Mouse (Mus musculus): ENCODE results near the gene Isx.

The Isx gene

GRCm38 (mm10) chr8:74897315-74897714, 24.3 kb downstream of the Isx start:
- no peak for DNase-seq (ENCODE audit: inconsistent age in 2 of 2, low spot score in 1 of 2)

DNA sequence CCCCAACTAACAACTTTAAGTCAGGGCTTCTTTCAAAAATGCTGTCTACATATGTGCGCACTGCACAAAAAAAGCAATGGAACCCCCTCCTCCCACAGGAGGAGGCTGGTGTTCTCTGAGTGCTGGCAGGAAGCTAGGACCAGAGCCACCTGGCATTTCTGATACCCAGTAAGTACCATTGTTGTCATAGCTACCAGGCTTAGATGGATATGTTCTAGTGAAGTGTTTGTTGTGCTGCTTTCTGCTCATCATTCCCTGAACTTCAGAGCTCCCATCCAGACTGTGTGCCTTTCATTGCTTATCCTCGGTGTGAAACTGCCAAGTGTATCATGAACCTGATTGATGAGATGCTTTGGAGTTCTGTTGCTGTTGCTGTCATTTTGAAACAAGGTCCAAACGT, 26.8 kb downstream of the Isx start:
- no peak for DNase-seq (ENCODE audit: inconsistent age in 2 of 2, low spot score in 1 of 2)

DNA sequence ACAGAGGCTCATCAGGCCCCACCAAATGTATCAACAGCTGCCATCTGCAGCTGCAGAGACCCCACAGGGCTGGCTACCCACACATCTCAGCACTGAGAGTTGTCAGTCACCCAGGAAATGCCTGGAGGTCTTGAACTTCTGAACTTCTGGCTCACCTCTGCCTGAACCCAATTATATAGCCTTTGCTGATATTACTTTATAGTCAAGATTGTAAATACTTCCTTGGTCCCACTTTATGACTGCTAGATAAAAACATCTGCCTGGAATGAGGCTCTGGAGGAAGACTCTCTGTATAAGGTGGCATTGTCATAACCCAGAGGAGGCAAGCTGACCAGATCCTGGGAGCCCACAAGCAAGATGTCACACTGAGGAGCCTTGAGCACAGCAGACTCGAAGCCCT, 28.8 kb downstream of the Isx start:
- DNase-seq (ENCODE audit: inconsistent age in 2 of 2, low spot score in 1 of 2): no peak

- no peak for DNase-seq (ENCODE audit: inconsistent age in 2 of 2, low spot score in 1 of 2)
These were observed 30.3 kb downstream of the Isx start for GRCm38 (mm10) chr8:74903054-74903842.

DNA sequence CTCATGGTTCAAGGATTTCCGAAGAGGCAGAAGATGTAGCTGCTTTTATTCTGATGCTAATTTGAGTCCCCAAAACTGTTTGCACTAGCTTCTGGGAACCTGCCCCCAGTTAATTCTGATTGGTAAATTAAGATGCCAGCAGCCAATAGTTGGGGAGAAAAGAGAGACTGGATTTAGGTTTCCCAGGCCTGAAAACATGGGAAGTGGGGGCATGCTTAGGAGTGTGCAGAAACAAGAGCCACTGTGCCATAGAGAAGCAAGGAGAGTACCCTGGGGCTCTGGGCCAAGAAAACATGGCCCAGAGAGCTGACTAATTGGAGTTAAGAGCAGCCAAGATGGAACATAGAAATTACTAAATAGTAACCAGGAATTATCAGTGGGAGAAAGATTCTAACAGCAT, 33.4 kb downstream of the Isx start:
- DNase-seq (ENCODE audit: inconsistent age in 2 of 2, low spot score in 1 of 2): no peak

- no peak for DNase-seq (ENCODE audit: inconsistent age in 2 of 2, low spot score in 1 of 2)
These were observed 37.7 kb downstream of the Isx start for GRCm38 (mm10) chr8:74910708-74911107.

DNA sequence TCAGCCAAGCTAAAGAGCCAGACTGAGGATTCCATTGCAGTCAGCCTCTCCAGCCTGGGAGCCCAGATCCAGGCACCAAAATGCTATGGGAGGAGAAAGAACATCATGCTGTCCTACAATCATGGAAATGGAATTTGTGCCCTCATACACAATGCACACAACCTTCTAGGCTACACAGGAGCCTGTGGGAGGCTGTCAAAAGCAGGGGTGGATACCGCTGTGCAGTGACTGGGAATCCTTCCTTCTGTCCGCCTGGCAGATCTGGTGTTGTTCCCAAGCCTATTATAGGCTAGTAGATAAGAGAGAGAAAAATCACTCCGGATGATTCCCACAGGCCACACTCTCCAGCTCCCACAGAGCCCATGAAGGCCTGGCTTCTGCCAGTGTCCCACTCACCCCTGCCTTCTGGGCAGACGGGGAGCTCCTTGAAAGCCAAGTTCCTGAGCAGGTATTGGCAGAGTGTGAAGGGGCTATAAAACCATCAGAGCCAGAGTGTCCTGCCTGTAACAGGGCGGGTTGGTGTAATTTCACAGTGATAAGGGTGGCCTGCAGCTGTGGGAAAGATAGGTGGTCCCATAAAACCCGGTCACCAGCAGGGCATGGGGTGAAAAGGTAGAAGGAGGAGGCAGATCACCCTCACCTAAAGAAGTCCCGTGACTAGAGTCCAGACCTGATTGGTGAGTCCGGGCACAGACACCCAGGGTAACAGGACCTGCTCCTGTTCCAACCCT, 47.9 kb downstream of the Isx start:
- DNase-seq (ENCODE audit: inconsistent age in 2 of 2, low spot score in 1 of 2): no peak

- DNase-seq (ENCODE audit: inconsistent age in 2 of 2, low spot score in 1 of 2): peak in 1 of 2 experiments; percentile 34
These were observed 49.0 kb downstream of the Isx start for GRCm38 (mm10) chr8:74921882-74922518.

DNA sequence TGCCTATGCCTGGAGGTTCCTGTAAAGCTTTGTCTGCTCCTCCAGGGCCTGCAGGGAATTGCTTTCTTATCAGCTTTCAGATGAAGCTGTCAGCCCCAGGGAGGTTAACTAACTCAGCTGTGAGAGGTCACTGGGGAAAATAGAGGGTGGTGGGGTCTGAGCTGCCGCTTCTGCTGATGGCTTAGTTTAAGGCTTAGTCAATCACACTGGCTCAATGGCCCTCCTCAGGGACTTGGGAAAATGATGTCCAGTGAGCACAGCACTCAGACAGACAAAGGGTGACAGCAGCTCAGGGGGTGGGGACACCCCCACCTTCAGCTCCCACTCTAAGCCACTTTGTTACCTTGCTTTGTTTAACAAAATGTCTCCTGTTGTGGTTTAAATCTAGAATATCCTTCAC, 55.0 kb downstream of the Isx start:
- no peak for DNase-seq (ENCODE audit: inconsistent age in 2 of 2, low spot score in 1 of 2)

GRCm38 (mm10) chr8:74930731-74931130, 57.8 kb downstream of the Isx start:
- DNase-seq (ENCODE audit: inconsistent age in 2 of 2, low spot score in 1 of 2): peak; percentile 25 to 78

DNA sequence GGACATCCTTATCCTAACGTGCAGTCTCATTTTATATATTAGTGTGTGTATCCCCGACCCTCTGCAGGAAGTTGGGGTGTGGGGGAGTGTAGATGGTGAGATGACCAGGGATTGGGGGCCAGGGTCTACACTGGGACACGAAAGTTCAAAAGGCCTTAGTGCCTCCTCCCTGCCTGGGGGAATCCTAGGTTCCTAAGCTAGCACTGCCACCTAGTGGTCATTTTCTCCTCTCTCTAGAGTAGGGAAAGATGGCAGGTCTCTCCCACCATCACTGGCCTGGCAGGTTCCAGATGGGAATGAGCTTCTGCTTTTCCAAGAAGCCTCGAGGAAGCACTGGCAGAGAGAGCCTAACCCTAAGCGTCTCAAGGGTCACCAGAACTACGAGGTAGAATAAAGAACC, 62.3 kb downstream of the Isx start:
- DNase-seq (ENCODE audit: inconsistent age in 2 of 2, low spot score in 1 of 2): peak; percentile 30 to 81

DNA sequence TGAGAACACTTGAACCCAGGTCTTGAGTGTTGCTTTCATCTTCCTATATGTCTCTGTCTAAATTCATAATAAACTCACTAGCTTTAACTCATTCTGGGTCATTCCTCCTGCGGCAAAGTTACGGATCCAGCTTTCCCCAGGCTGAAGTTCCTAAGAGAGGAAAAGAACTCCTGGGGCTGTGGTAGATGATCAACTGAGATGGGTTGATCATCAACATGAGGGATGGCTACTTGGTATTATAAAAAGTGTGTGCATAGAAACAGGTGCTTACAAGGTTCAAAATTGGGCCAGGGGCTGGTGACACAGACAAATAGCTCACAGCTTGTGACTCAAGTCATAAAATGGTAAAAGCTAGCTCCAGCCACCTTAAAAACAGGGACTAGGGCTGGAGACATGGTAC, 63.7 kb downstream of the Isx start:
- no peak for DNase-seq (ENCODE audit: inconsistent age in 2 of 2, low spot score in 1 of 2)

DNA sequence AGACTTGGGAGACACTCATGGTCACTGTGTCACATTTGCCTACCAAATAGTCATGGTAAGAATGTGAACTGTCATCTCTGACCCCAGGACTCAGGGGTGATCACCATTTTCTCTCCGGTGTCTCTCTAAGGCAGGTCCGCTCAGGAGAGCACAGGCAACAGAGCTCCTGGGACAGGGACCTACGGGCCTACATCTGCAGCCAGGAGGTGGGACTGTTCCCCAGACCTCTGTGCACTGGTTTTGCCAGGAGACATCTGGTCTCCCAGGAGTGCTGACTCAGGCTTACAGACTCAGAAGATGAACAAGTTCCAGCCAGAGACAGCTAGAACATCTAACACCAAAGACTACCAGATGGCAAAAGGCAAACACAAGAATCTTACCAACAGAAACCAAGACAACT, 69.1 kb downstream of the Isx start:
- no peak for DNase-seq (ENCODE audit: inconsistent age in 2 of 2, low spot score in 1 of 2)
